Mouse (Mus musculus): ENCODE measurements at regions not wholly inside any gene's neighbourhood (a gene's known extent, or its start where the extent isn't known, plus 50 kb on each side); places are given as distances from the start of the nearest gene placed in this dataset.
"Not testable (repeated sequence)": the region's sequence is repeated elsewhere in the genome, so short reads cannot be mapped to it uniquely, and the experiment has no call there.

DNA sequence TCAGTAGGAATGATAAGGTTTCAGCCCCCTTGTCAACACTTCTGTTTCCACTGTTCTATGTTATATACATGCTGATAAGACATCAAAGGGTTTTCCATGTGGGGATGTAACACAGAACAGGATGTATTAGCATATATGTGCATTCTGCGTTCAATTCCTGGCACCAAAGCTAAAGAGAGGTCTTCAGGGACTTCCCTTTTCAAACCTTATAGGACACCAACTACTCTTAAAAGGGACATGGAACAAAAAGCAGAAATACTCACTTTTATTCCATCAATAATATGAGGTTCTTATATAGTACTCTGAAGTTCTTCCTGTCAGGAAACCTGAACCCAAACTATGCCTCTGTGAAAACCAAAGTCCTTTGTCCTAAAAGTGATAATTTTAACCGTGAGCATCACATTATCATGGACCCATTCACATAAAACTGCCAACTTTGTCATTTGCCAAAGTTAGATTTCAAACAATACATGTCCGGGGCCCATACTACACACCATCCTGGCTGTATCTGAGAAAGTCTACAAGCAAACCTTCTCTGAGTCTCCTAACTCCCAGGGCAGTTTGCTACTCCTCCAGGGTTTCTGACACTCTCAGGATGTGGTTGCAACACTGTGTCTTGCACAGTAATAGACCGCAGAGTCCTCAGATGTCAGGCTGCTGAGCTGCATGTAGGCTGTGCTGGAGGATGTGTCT, 928.2 kb upstream of the Zfp386 start:
- DNase-seq (ENCODE audit: low spot score in 2 of 2) = not testable (repeated sequence)

DNA sequence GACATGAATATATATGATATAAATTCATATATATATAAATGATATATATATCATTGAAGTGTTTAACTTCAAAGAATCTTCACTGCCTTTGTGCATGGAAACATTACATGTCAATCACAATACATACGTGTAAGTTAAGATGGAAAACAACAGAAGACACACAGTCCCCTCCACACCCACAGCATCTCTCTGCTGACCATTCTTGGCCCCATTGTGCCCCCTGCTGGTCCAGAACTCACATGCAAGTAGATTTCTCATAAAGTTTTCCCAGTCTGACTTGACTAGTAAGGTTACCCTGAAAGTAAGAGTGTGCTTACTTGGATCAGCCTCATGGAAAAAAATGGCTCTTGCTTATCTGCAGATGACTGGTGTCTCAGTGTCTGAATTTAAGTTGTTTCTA, 926.3 kb upstream of the Zfp386 start:
- no peak for DNase-seq (ENCODE audit: low spot score in 2 of 2)

- no peak for DNase-seq (ENCODE audit: low spot score in 2 of 2)
Measured at GRCm38 (mm10) chr12:115121899-115122298, 925.6 kb upstream of the Zfp386 start.

DNA sequence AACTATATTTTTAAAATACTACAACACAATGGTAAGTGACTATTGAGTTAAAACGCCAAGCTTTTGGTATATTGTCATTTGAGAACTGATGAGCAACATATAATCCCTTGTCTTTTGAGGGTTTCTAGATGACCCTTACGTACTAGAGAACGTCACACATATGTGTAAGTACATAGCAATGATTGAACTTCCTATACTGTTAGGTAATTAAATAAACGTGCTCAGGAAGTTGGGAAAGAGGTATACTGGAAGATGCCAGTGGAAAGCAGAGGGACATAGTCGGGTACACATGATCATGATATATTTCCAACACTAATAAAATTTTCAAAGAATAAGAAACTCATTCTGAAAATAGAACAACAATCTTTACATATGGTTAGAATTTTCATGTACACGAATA, 914.6 kb upstream of the Zfp386 start:
- DNase-seq (ENCODE audit: low spot score in 2 of 2) = not testable (repeated sequence)

- not testable (repeated sequence) for DNase-seq (ENCODE audit: low spot score in 2 of 2)
Measured at GRCm38 (mm10) chr12:115145407-115145806, 902.1 kb upstream of the Zfp386 start.

DNA sequence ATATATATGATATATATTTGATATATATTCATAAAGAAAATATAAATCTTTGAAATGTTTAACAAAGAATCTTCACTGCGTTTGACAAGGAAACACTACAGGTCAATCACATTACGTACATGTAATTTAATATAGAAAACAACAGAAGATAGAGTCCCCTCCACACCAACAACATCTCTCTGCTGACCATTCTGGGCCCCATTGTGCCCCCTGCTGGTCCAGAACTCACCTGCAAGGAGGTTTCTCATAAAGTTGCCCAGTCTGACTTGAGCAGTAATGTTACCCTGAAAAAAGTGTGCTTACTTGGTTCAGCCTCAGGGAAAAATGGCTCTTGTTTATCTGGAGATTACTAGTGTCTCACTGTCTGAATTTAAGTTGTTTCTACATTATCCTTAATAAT, 901.1 kb upstream of the Zfp386 start:
- DNase-seq (ENCODE audit: low spot score in 2 of 2) = peak in 1 of 2 experiments; percentile 23

DNA sequence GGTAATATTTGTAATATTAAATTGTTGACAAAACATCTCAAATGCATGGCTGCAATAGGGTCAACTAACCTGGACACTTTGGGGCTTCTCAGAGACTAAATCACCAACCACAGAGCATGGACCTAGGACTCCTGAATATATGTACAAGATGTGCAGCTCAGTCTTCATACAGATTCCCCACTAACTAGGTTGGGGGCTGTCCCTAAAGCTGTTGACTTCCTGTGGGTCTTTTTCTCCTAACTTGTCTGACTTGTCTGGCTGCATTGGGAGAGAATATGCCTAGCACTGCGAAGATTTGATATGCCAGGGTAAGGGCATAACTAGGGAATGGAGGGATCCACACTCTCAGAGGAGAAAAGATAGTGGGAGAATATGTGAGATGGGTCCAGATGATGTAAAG, 895.6 kb upstream of the Zfp386 start:
- not testable (repeated sequence) for DNase-seq (ENCODE audit: low spot score in 2 of 2)

GRCm38 (mm10) chr12:115158231-115158630, 889.3 kb upstream of the Zfp386 start:
- DNase-seq (ENCODE audit: low spot score in 2 of 2) = not testable (repeated sequence)

- DNase-seq (ENCODE audit: low spot score in 2 of 2) = not testable (repeated sequence)
Measured at GRCm38 (mm10) chr12:115158717-115159232, 888.7 kb upstream of the Zfp386 start.

DNA sequence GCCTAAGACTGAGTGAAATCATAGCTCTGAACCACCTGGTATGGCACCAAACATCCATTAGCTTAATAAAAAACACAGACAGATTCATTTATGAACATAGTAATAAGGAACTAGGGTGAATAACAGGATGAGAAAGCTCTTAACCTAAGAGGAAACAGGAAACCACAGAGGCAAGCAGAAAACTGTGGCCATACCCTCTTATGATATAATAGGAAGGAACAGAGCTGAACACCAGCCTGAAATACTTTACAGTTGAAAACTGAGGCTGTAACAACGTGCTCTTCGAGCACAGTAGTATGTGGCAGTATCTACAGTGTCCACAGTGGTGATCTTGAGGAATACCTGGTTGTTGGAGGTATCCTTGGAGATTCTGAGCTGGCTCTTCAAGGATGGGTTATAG, 882.0 kb upstream of the Zfp386 start:
- not testable (repeated sequence) for DNase-seq (ENCODE audit: low spot score in 2 of 2)

DNA sequence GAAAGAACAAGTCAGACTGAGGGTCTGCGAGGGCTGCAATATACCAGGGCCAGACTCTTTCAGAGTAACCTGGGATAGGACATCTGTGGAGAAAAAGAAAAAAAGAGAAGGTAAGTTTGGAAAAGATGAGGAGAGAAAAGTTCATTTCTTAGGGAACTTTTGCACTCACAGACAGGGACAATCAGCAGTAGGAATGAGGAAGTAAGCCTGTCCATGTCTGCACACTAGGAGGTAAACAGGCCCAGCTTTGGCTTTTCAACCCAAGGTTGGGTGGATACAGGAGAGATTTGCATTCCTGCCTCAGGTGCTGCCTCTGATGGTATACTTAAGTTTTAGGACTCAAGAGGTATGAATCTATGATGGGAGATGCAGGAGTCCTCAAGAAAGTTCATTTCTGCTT, 881.5 kb upstream of the Zfp386 start:
- DNase-seq (ENCODE audit: low spot score in 2 of 2) = not testable (repeated sequence)

DNA sequence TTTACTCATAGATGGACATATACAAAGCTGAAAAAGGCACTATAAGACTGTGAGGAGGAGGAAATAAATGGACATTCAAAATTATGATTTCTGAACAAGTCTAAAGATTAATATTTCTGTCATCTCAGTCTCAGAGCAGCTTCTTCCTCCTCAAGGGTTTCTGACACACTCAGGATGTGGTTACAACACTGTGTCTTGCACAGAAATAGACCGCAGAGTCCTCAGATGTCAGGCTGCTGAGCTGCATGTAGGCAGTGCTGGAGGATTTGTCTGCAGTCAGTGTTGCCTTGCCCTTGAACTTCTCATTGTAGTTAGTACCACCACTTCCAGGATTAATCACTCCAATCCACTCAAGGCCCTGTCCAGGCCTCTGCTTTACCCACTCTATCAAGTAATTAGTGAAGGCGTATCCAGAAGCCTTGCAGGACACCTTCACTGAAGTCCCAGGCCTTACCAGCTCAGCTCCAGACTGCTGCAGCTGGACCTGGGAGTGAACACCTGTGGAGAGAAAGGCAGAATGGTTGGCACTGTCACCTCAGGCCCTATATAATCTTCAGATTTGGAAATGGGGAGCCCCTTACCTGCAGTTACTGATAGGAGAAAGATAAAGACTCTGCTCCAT, 853.9 kb upstream of the Zfp386 start:
- peak; percentile 4 to 23 for DNase-seq (ENCODE audit: low spot score in 2 of 2)

DNA sequence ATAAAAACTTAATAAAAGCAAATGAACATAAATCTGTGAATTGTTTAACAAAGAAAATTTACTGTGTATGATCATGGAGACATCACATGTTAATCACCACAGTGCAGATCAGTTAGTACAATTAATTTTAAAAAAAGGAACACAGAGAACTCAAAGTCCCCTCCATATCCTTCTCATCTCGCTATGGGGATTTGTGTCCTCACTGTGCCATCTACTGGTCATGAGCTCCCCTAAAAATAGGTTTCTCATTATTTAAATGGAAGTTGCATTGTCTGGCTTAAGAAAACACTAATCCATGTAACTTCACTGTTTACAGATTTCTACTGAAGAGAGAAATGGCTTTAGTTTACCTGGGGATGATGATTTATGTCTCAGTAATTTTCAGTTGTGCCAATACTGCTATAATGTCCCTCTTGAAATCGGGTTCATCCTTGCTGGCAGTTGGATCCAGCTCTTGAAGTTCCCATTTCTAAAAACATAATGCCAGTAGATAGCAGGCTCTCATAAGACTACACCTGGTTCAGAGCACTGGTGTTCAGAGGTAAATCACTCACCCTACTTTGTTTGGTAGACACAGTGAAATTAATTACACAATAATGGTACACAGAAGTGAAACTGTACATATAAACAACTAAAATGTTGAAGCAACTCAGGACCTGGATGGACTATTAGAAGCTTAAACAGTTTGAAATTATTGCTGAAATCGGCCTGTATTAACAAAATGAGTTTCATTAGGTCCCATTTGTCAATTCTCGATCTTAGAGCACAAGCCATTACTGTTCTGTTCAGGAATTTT, 850.0 kb upstream of the Zfp386 start:
- DNase-seq (ENCODE audit: low spot score in 2 of 2) = no peak

GRCm38 (mm10) chr12:115207833-115208448, 839.6 kb upstream of the Zfp386 start:
- DNase-seq (ENCODE audit: low spot score in 2 of 2) = not testable (repeated sequence)

DNA sequence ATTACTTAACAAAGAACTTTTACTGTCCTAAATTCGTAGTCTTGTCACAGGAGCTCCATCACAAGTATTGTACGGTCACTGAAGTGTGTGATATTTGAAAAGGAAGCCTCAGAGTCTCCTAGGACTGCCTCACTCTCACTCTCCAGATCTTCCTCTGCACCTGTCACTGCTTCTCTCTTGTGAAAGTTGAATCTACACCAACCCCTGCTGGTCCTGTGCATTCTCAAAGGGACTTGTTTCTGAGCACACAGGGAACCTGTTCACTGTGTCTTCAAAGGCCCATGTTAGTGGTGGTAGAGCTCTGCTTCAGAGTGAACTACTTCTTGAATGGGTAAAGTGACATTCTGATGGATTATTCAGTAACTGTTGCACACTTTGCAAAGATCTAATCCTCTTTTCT, 824.9 kb upstream of the Zfp386 start:
- no peak for DNase-seq (ENCODE audit: low spot score in 2 of 2)

DNA sequence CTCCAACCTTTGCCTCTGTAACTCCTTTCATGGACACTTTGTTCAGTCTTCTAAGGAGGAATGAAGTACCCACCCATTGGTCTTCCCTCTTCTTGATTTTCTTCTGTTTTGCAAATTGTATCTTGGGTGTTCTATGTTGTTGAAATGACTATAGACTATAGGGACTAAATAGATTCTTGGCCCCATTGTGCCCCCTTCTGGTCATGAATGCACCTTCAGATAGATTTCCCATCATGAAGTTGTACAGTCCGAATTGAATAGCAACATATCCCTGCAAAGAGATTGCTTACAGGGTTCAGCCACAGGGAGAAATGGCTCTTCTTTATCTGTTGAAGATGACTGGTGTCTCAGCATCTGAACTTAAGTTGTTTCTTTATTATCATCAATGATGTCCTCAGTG, 817.6 kb upstream of the Zfp386 start:
- peak in 1 of 2 experiments; percentile 13 for DNase-seq (ENCODE audit: low spot score in 2 of 2)

DNA sequence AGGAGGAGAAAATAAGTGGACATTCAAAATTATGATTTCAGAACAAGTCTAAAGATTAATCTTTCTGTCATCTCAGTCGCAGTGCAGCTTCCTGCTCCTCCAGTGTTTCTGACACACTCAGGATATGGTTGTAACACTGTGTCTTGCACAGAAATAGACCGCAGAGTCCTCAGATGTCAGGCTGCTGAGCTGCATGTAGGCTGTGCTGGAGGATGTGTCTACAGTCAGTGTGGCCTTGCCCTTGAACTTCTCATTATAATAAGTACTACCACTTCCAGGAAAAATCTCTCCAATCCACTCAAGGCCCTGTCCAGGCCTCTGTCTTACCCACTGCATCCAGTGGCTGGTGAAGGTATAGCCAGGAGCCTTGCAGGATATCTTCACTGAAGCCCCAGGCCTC, 804.9 kb upstream of the Zfp386 start:
- DNase-seq (ENCODE audit: low spot score in 2 of 2) = peak in 1 of 2 experiments; percentile 10

DNA sequence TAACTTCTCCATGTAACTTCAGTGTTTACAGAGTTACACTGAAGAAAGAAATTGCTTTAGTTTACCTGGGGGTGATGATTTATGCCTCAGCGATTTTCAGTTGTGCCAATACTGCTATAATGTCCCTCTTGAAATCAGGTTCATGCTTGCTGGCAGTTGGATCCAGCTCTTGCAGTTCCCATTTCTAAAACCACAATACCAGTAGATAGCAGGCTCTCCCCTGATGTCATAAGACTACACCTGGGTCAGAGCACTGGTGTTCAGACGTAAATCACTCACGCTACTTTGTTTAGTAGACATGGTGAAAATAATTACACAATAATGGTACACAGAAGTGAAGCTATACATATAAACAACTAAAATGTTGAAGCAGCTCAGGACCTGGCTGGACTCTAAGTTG, 800.2 kb upstream of the Zfp386 start:
- DNase-seq (ENCODE audit: low spot score in 2 of 2) = not testable (repeated sequence)

DNA sequence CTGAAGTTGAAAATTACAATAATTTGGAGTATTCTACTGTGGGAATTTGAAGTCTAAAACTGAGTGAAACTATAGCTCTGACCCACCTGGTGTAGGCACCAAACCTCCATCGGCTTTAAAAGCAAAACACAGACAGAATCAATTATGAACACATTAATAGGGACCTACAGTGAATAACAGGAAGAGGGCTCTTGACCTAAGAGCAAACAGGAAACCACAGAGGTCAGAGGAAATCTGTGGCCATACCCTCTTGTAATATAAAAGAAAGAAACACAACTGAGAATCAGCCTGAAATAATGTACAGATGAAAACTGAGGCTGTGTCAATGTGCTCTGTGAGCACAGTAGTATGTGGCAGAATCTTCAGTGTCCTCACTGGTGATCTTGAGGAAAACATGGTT, 789.7 kb upstream of the Zfp386 start:
- DNase-seq (ENCODE audit: low spot score in 2 of 2) = no peak

- no peak for DNase-seq (ENCODE audit: low spot score in 2 of 2)
Measured at GRCm38 (mm10) chr12:115258744-115259143, 788.8 kb upstream of the Zfp386 start.

DNA sequence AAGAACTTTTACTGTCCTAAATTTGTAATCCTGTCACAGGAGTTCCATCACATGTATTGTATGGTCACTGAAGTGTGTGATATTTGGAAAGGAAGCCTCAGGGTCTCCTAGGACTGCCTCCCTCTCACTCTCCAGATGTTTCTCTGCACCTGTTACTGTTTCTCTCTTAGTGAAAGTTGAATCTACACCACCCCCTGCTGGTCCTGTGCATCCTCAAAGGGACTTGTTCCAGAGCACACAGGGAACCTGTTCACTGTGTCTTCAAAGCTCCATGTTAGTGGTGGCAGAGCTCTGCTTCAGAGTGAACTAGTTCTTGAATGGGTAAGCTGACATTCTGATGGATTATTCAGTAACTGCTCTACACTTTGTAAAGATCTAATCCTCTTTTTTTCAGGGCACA, 785.1 kb upstream of the Zfp386 start:
- DNase-seq (ENCODE audit: low spot score in 2 of 2) = peak in 1 of 2 experiments; percentile 13

GRCm38 (mm10) chr12:115276749-115277148, 770.8 kb upstream of the Zfp386 start:
- DNase-seq (ENCODE audit: low spot score in 2 of 2) = not testable (repeated sequence)

All from spleen, postnatal 10 days (tissue).